Mouse (Mus musculus) stomach, postnatal 0 days (tissue): Measurements from ENCODE around the gene Abcf2. TPM values are rescaled to one million over a fixed set of nuclear protein-coding genes. Genes with fewer than 3 reads are reported as not detected.
"Not testable (repeated sequence)": the region's sequence is repeated elsewhere in the genome, so short reads cannot be mapped to it uniquely, and the experiment has no call there.

Source experiments
- ATAC-seq: fragments of 200-750 bp; cut with Nextera tagmentation; 2 replicates; pipeline ENCODE4 v1.8.0; 2017; ENCODE audit not compliant: low FRiP score, low TSS enrichment
- DNase-seq: peaks from one replicate; pipeline ENCODE4 v3.0.0-alpha.2; 2016; ENCODE audit warnings: low spot score
- H3K27ac ChIP-seq: fragments of 300-500 bp; sonication (generic); replicated peaks from 2 replicates; pipeline ENCODE4 v1.5.1; 2014; ENCODE audit warnings: mild to moderate bottlenecking, control low read depth
- H3K27me3 ChIP-seq: fragments of 300-500 bp; sonication (generic); 2 replicates; pipeline ENCODE4 v1.6.1; 2014; ENCODE audit warnings: low read length; ENCODE audit not compliant: control insufficient read depth, insufficient read depth
- H3K36me3 ChIP-seq: fragments of 300-500 bp; sonication (generic); 2 replicates; pipeline ENCODE4 v1.6.1; 2014; ENCODE audit warnings: low read length, mixed read lengths; ENCODE audit not compliant: control insufficient read depth, insufficient read depth
- H3K4me1 ChIP-seq: fragments of 300-500 bp; sonication (generic); replicated peaks from 2 replicates; pipeline ENCODE4 v1.6.1; 2014; ENCODE audit warnings: antibody characterized with exemption; ENCODE audit not compliant: control insufficient read depth, insufficient read depth
- H3K4me2 ChIP-seq: fragments of 300-500 bp; sonication (generic); replicated peaks from 2 replicates; pipeline ENCODE4 v1.6.1; 2014; ENCODE audit warnings: low read depth, mild to moderate bottlenecking, control low read depth, moderate library complexity
- H3K4me3 ChIP-seq: fragments of 300-500 bp; sonication (generic); 2 replicates; pipeline ENCODE4 v1.5.1; 2014; ENCODE audit warnings: low read depth, low read length, control low read depth
- H3K9ac ChIP-seq: fragments of 300-500 bp; sonication (generic); 2 replicates; pipeline ENCODE4 v1.6.1; 2014; ENCODE audit warnings: mild to moderate bottlenecking, low read length, control low read depth, mixed read lengths
- H3K9me3 ChIP-seq: fragments of 300-500 bp; sonication (generic); 2 replicates; pipeline ENCODE4 v1.6.1; 2016; ENCODE audit warnings: low read length; ENCODE audit not compliant: control insufficient read depth
- CTCF ChIP-seq: IDR thresholded peaks from 2 replicates; pipeline ENCODE4 v1.5.1; 2016; ENCODE audit warnings: antibody characterized with exemption, low read depth, mild to moderate bottlenecking, moderate library complexity
- EP300 ChIP-seq: optimal IDR thresholded peaks from 2 replicates; pipeline ENCODE3; 2016; ENCODE audit warnings: antibody characterized with exemption
- WGBS: fragments of 180-500 bp; shearing (Covaris S2); extraction: QIAGEN DNeasy Blood & Tissue Kit; methylation state at CpG from one replicate; pipeline ENCODE4 v1.1.7; 2014; 5-methylcytosine and 5-hydroxymethylcytosine counted together
- polyA plus RNA-seq: library from polyadenylated mRNA; unstranded; fragments of >200 nt; fragmentation: Nextera tagmentation; extraction: Ambion mirVana; gene quantifications from 2 replicates; pipeline ENCODE4 v1.2.1, GENCODE M21; 2015

The Abcf2 gene
- polyA plus RNA-seq, 1 experiment from 2014 or later = 45.3 TPM

- no peak for DNase-seq
- Histone ChIP-seq H3K9ac (peak overlapping the region; percentile 78), H3K4me3 (peak overlapping the region; percentile 73), H3K4me2 (peak overlapping the region; percentile 86), H3K27ac (no peak overlapping the region), H3K36me3 (no peaks in the 10 kb centered on the region; the same call in 1 of the 2 replicates), H3K4me1 (0 out of 2 replicates have a peak, but pooled peaks cover 2% of the 10 kb centered on the region), H3K27me3 (no peaks in the 10 kb centered on the region), H3K9me3 (no peaks in the 10 kb centered on the region)
- TF ChIP-seq EP300 (no peak), CTCF (no peak)
- WGBS = 9% methylated on average over 8 of the region's 8 CpGs
- no peak; the same call in 1 of the 2 replicates for ATAC-seq
Observed at GRCm38 (mm10) chr5:24586106-24586505, 8.8 kb upstream of the Abcf2 start.

- TF ChIP-seq CTCF = 0 out of 2 replicates have a peak, but pooled peaks have one; percentile 6
- TF ChIP-seq EP300 = no peak
- ATAC-seq = no peak
Observed at GRCm38 (mm10) chr5:24578109-24578963, 1.1 kb upstream of the Abcf2 start.

DNA sequence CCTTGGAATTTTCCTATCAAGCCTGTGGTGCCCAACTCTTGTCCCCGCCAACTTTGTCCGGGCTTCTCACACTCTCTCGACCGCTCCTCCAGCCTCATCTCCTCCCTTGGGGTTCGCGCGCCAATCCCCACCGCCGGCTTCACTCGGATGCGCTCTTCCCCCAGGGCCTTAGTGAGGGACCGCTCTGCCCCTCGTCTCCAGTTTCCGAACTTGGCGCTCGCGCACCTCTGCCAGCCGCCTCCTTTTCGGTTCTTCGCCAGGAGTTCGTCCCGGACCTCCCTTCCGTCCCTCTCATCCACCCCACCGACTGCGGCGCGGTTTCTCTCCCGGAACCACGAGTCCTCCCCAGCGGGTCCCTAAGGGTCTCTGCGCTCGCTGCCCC, 475 bp downstream of the Abcf2 start:
- H3K27me3 ChIP-seq = no peaks in the 10 kb centered on the region
- no peak for DNase-seq
- no peaks in the 10 kb centered on the region for H3K4me1 ChIP-seq
- TF ChIP-seq EP300 (no peak), CTCF (no peak)
- peak overlapping the region; percentile 76 for H3K9ac ChIP-seq
- 2% methylated on average over 32 of the region's 32 CpGs for WGBS
- H3K4me2 ChIP-seq = peak overlapping the region; percentile 86
- peak; percentile 22 for ATAC-seq
- no peaks in the 10 kb centered on the region for H3K9me3 ChIP-seq
- H3K4me3 ChIP-seq = peak overlapping the region; percentile 75
- no peaks in the 10 kb centered on the region; the same call in 1 of the 2 replicates for H3K36me3 ChIP-seq
- peak overlapping the region; percentile 88 for H3K27ac ChIP-seq

More at GRCm38 (mm10) chr5:24578109-24578963, 1.1 kb upstream of the Abcf2 start:
- Histone ChIP-seq H3K4me1 (no peaks in the 10 kb centered on the region), H3K27me3 (no peaks in the 10 kb centered on the region), H3K4me2 (peak overlapping the region; percentile 40), H3K9me3 (no peaks in the 10 kb centered on the region), H3K4me3 (peak overlapping the region; percentile 32), H3K36me3 (no peaks in the 10 kb centered on the region; the same call in 1 of the 2 replicates), H3K9ac (peak overlapping the region; percentile 9; the same call in 1 of the 2 replicates), H3K27ac (peak overlapping the region; percentile 56)
- DNase-seq = no peak
- WGBS = 61% methylated on average over 6 of the region's 6 CpGs

DNA sequence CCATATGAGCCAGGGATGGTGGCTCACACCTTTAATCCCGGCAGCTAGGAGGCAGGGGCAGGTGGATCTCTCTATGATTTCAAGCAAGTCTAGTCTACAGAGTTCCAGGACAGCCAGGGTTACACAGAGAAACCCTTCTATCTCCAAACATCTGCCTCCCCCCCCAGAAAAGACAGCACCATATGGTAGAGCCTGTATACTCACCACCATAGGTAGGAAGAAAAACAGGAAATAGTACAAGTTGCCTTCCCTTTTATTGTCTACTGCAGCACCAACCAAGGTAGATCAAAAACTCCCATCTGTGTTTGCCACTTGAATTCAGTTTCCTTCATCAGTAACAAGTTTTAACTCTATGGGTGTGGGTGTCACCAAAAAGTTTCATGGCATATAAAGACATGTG, 1.3 kb downstream of the Abcf2 start:
- TF ChIP-seq CTCF = no peak
- TF ChIP-seq EP300 = no peak
- ATAC-seq (no peak), DNase-seq (no peak)
- WGBS = 78% methylated on average over 1 of the region's 1 CpGs
- Histone ChIP-seq H3K4me2 (peak overlapping the region; percentile 86), H3K27me3 (no peaks in the 10 kb centered on the region), H3K9me3 (no peaks in the 10 kb centered on the region), H3K9ac (peak overlapping the region; percentile 23; the same call in 1 of the 2 replicates), H3K4me1 (no peaks in the 10 kb centered on the region), H3K27ac (no peak overlapping the region), H3K4me3 (no peak overlapping the region; the same call in 1 of the 2 replicates), H3K36me3 (peaks cover 3% of the 10 kb centered on the region; the same call in 1 of the 2 replicates)

GRCm38 (mm10) chr5:24556709-24557108, 20.6 kb downstream of the Abcf2 start, which contains the start of gene 4931409K22Rik:
Gene 4931409K22Rik, minus strand, starts transcription at chr5:24556809.
- H3K4me3 ChIP-seq = no peak within 1 kb of the TSS
- no peaks in the 10 kb centered on the region for H3K4me1 ChIP-seq
- DNase-seq (no peak), ATAC-seq (no peak)
- no peaks in the 10 kb centered on the region for H3K9me3 ChIP-seq
- no peak within 1 kb of the TSS for H3K9ac ChIP-seq
- no peak within 1 kb of the TSS for H3K27ac ChIP-seq
- H3K27me3 ChIP-seq = no peaks in the 10 kb centered on the region
- TF ChIP-seq CTCF (no peak), EP300 (no peak)
- H3K4me2 ChIP-seq = no peak within 1 kb of the TSS
- H3K36me3 ChIP-seq = no peaks in the 10 kb centered on the region
- 69% methylated on average over 2 of the region's 2 CpGs for whole genome bisulfite sequencing

- not testable (repeated sequence) for H3K4me1 ChIP-seq, H3K27me3 ChIP-seq, DNase-seq, H3K9ac ChIP-seq, H3K4me3 ChIP-seq, H3K27ac ChIP-seq, ATAC-seq, H3K9me3 ChIP-seq, H3K36me3 ChIP-seq, H3K4me2 ChIP-seq
- 87% methylated on average over 7 of the region's 7 CpGs for WGBS
Observed at GRCm38 (mm10) chr5:24555335-24555734, 21.9 kb downstream of the Abcf2 start.
